Mouse (Mus musculus): ENCODE results near the gene Gm45785.

- no peak for TF ChIP-seq CTCF (IDR thresholded peaks at IDR 0.05; ENCODE audit: insufficient read depth, low read length)
- no peak for TF ChIP-seq POLR2A (IDR thresholded peaks at IDR 0.05; ENCODE audit: borderline replicate concordance, extremely low read depth, low read depth, low read length)
Measured at GRCm38 (mm10) chr7:140787406-140788052, 68.6 kb downstream of the Gm45785 start, which contains the start of gene Syce1.

Measured in lung, adult 2 months (tissue).